Mouse (Mus musculus) liver, embryonic 13.5 days (tissue): ENCODE measurements around the gene Gmfb. TPM values are rescaled to one million over a fixed set of nuclear protein-coding genes. Genes with fewer than 3 reads are reported as not detected.

Experiments used
- ATAC-seq: fragments of 200-750 bp; cut with Nextera tagmentation; 2 replicates; pipeline ENCODE4 v1.8.0; 2017; ENCODE audit warnings: low read depth, mild to moderate bottlenecking, moderate number of reproducible peaks, moderate library complexity
- DNase-seq: peaks from one replicate; pipeline ENCODE4 v3.0.0; 2022
- H3K27ac ChIP-seq: fragments of 300-500 bp; sonication (generic); 2 replicates; pipeline ENCODE4 v1.5.1; 2015; ENCODE audit warnings: moderate library complexity, mild to moderate bottlenecking, inconsistent platforms
- H3K27me3 ChIP-seq: fragments of 300-500 bp; sonication (generic); 2 replicates; pipeline ENCODE4 v1.6.1; 2015; ENCODE audit warnings: mild to moderate bottlenecking, inconsistent platforms
- H3K36me3 ChIP-seq: fragments of 300-500 bp; sonication (generic); 2 replicates; pipeline ENCODE4 v1.6.1; 2015; ENCODE audit warnings: mild to moderate bottlenecking, inconsistent platforms
- H3K4me1 ChIP-seq: fragments of 300-500 bp; sonication (generic); replicated peaks from 2 replicates; pipeline ENCODE4 v1.6.1; 2015; ENCODE audit warnings: inconsistent platforms
- H3K4me2 ChIP-seq: fragments of 300-500 bp; sonication (generic); 2 replicates; pipeline ENCODE4 v1.6.1; 2015; ENCODE audit warnings: inconsistent platforms, mild to moderate bottlenecking, moderate library complexity
- H3K4me3 ChIP-seq: fragments of 300-500 bp; sonication (generic); replicated peaks from 2 replicates; pipeline ENCODE4 v1.5.1; 2015; ENCODE audit warnings: mild to moderate bottlenecking, inconsistent platforms
- H3K9ac ChIP-seq: fragments of 300-500 bp; sonication (generic); 2 replicates; pipeline ENCODE4 v1.6.1; 2015; ENCODE audit warnings: mild to moderate bottlenecking, inconsistent platforms
- H3K9me3 ChIP-seq: fragments of 300-500 bp; sonication (generic); replicated peaks from 2 replicates; pipeline ENCODE4 v1.6.1; 2016; ENCODE audit warnings: inconsistent platforms
- WGBS: fragments of 180-500 bp; shearing (Covaris S2); methylation state at CpG from one replicate; pipeline ENCODE4 v1.1.7; 2015; ENCODE audit not compliant: insufficient replicate concordance; 5-methylcytosine and 5-hydroxymethylcytosine counted together
- polyA plus RNA-seq: library from polyadenylated mRNA; unstranded; fragments of >200 nt; fragmentation: Nextera tagmentation; extraction: Ambion mirVana; gene quantifications from 2 replicates; pipeline ENCODE4 v1.2.1, GENCODE M21; 2015

Gmfb gene
- polyA plus RNA-seq, 1 experiment from 2014 or later: 34.0 TPM

GRCm38 (mm10) chr14:46779217-46779616 is 42.8 kb downstream of the Gmfb start:
- H3K27ac ChIP-seq: no peak overlapping the region
- peaks cover 8% of the 10 kb centered on the region; the same call in 1 of the 2 replicates for H3K9me3 ChIP-seq
- no peaks in the 10 kb centered on the region for H3K27me3 ChIP-seq
- H3K4me3 ChIP-seq: no peak overlapping the region
- 83% methylated on average over 7 of the region's 7 CpGs for WGBS
- H3K4me1 ChIP-seq: no peaks in the 10 kb centered on the region
- no peak for ATAC-seq
- no peak overlapping the region for H3K4me2 ChIP-seq
- no peak overlapping the region for H3K9ac ChIP-seq
- H3K36me3 ChIP-seq: peaks cover 89% of the 10 kb centered on the region
- DNase-seq: no peak

- DNase-seq: no peak
- H3K4me3 ChIP-seq: no peak overlapping the region
Measured at GRCm38 (mm10) chr14:46778756-46779155, 43.3 kb downstream of the Gmfb start.

DNA sequence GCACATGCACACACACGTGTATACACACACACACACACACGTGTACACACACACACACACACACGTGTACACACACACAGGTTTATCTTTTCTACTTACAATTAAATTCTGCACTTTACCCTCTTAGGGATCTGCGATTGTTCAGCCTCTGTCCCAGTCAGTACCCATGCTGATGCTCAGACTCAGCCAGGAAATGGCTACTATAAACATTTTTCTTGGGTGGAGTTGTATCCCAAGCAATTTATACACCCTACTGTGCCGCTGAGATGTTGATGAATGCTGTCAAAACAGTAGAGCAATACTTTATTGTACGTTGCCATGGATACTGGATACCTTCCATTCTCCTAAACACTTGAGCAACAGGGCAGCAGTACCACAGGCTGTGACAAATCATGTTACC is 52.0 kb downstream of the Gmfb start:
- Histone ChIP-seq H3K4me1 (no peaks in the 10 kb centered on the region), H3K4me2 (no peak overlapping the region), H3K4me3 (no peak overlapping the region), H3K36me3 (peaks cover 83% of the 10 kb centered on the region), H3K27me3 (no peaks in the 10 kb centered on the region), H3K9ac (no peak overlapping the region), H3K9me3 (no peaks in the 10 kb centered on the region), H3K27ac (no peak overlapping the region)
- no peak for ATAC-seq
- DNase-seq: no peak
- 83% methylated on average over 6 of the region's 6 CpGs for WGBS

More at GRCm38 (mm10) chr14:46778756-46779155, 43.3 kb downstream of the Gmfb start:
- ATAC-seq: no peak
- peaks cover 94% of the 10 kb centered on the region for H3K36me3 ChIP-seq
- H3K4me2 ChIP-seq: no peak overlapping the region
- WGBS: 89% methylated on average over 9 of the region's 9 CpGs
- no peaks in the 10 kb centered on the region for H3K27me3 ChIP-seq
- H3K9me3 ChIP-seq: peaks cover 8% of the 10 kb centered on the region; the same call in 1 of the 2 replicates
- no peak overlapping the region for H3K27ac ChIP-seq
- no peaks in the 10 kb centered on the region for H3K4me1 ChIP-seq
- H3K9ac ChIP-seq: no peak overlapping the region

- Histone ChIP-seq H3K9me3 (no peaks in the 10 kb centered on the region), H3K4me1 (peaks cover 7% of the 10 kb centered on the region), H3K4me2 (no peak overlapping the region), H3K9ac (no peak overlapping the region), H3K27ac (no peak overlapping the region), H3K27me3 (no peaks in the 10 kb centered on the region), H3K36me3 (peaks cover 80% of the 10 kb centered on the region), H3K4me3 (no peak overlapping the region)
- no peak for DNase-seq
- ATAC-seq: no peak
- 77% methylated on average over 12 of the region's 12 CpGs for WGBS
Measured at GRCm38 (mm10) chr14:46767116-46767515, 54.9 kb downstream of the Gmfb start.

DNA sequence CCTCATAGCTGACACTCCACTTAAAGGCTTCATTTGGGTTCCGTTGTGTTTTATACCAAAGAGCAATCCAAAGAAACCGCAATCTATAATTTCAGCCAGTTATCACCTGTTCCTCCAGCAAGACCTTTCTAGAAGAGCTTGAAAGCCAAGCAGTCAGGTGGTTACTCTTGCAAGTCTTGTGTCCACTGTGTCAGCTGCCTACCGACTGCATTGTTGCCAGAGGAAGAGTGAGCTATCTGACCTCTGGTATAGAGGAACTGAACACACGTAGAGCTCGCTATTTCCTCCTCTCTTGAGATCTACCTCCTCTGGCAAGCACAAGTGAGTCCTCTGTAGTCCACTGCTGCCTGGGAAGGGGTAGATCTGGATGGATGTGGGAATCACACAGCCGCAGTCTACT is 60.9 kb downstream of the Gmfb start:
- Histone ChIP-seq H3K4me2 (peak overlapping the region; percentile 75), H3K9me3 (no peaks in the 10 kb centered on the region), H3K4me1 (peaks cover 26% of the 10 kb centered on the region), H3K4me3 (peak overlapping the region; percentile 77), H3K27ac (peak overlapping the region; percentile 83), H3K9ac (peak overlapping the region; percentile 92), H3K27me3 (no peaks in the 10 kb centered on the region), H3K36me3 (peaks cover 26% of the 10 kb centered on the region)
- 30% methylated on average over 6 of the region's 6 CpGs for WGBS
- DNase-seq (peak; percentile 5), ATAC-seq (no peak)

DNA sequence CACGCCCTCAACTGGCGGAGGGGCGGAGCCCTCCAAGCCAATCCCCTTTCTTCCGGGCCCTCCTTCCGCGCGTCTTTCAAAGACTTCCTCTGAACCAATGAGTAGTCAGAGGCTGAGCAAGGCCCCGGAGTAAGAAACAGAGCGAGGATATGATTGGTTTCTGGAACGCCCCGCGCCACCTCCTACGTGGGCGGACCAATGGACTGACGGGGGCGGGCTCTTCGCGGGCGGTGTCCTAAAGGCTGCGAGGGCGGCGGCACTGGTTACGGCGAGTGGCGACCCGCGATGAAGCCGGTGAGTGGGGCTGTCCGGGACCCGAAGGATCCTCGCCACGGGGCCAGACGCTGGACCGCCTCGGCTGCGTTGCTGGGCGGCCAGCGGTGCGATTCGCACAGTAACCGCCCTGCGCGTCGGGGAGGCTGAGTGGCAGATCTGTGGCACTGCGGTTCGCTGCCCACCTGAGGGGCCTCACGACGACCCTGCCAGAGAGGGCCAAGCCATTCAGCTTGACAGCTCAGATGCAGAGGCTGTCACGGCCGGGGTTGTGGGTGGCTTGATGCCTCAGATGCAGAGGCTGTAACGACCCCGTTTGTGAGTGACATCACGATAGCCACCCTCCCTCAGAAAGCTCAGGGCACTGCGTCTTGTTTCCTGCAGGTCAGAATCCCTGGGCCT is 61.5 kb downstream of the Gmfb start, which contains the start of gene Cdkn3:
Cdkn3 (plus strand) TSS at position 187 of the 675 bp plus-strand sequence.
- ATAC-seq (peak; percentile 99), DNase-seq (peak; percentile 94)
- H3K27me3 ChIP-seq: no peaks in the 10 kb centered on the region
- WGBS: 0% methylated on average over 54 of the region's 54 CpGs
- H3K36me3 ChIP-seq: peaks cover 23% of the 10 kb centered on the region
- peak within 1 kb of the TSS; percentile 77 for H3K4me3 ChIP-seq
- H3K4me2 ChIP-seq: peak within 1 kb of the TSS; percentile 75
- H3K4me1 ChIP-seq: peaks cover 26% of the 10 kb centered on the region
- no peaks in the 10 kb centered on the region for H3K9me3 ChIP-seq
- H3K9ac ChIP-seq: peak within 1 kb of the TSS; percentile 92
- peak within 1 kb of the TSS; percentile 83 for H3K27ac ChIP-seq

- H3K4me2 ChIP-seq: peak overlapping the region; percentile 75
- H3K36me3 ChIP-seq: peaks cover 20% of the 10 kb centered on the region
- 3% methylated on average over 7 of the region's 7 CpGs for WGBS
- ATAC-seq: no peak
- DNase-seq: no peak
- H3K4me3 ChIP-seq: peak overlapping the region; percentile 77
- no peaks in the 10 kb centered on the region for H3K27me3 ChIP-seq
- H3K27ac ChIP-seq: no peak overlapping the region
- H3K9me3 ChIP-seq: no peaks in the 10 kb centered on the region
- H3K4me1 ChIP-seq: peaks cover 26% of the 10 kb centered on the region
- H3K9ac ChIP-seq: no peak overlapping the region
Measured at GRCm38 (mm10) chr14:46759970-46760354, 62.1 kb downstream of the Gmfb start.

Other genes starting within 250 kb of the Gmfb start
- gene Cdkn3, start 61.7 kb downstream of the Gmfb start, polyA plus RNA-seq: 114 and 117 TPM in 2 replicates
- gene Cnih1, start 33.8 kb downstream of the Gmfb start, polyA plus RNA-seq: 101 and 112 TPM in 2 replicates
- 19.0 and 19.2 TPM in 2 replicates for gene Cgrrf1, start 9.9 kb upstream of the Gmfb start, polyA plus RNA-seq
- gene Samd4, start 60.6 kb upstream of the Gmfb start, polyA plus RNA-seq: 0.50 and 0.52 TPM in 2 replicates